Mouse (Mus musculus) CH12.LX (cell line): Measurements from ENCODE around the gene Acsl6.

Source experiments
- CTCF ChIP-seq, 2 experiments: IDR thresholded peaks in 1 of 2; conservative IDR thresholded peaks in 1 of 2; 2 replicates each; pipeline ENCODE4 v1.5.1; 2011 to 2012; ENCODE audit warnings: low read depth in 2 of 2, low read length in 2 of 2, improper control_type of control experiment in 1 of 2, inconsistent platforms in 1 of 2, mild to moderate bottlenecking in 1 of 2, moderate library complexity in 1 of 2
- EP300 ChIP-seq: IDR thresholded peaks from 2 replicates; pipeline ENCODE4 v1.6.1; 2011; ENCODE audit warnings: low read length, improper control_type of control experiment
- MAFK ChIP-seq: IDR thresholded peaks from 2 replicates; pipeline ENCODE4 v1.6.1; 2011; ENCODE audit warnings: low read length, improper control_type of control experiment; ENCODE audit not compliant: insufficient replicate concordance
- NRF1 ChIP-seq: IDR thresholded peaks from 2 replicates; pipeline ENCODE4 v1.6.1; 2014; ENCODE audit warnings: low read depth, mild to moderate bottlenecking, inconsistent platforms, low read length, improper control_type of control experiment, moderate library complexity
- POLR2A ChIP-seq: IDR thresholded peaks from 2 replicates; pipeline ENCODE4 v1.6.1; 2011; ENCODE audit warnings: low read depth, mild to moderate bottlenecking, improper control_type of control experiment, low read length
- POLR2AphosphoS2 ChIP-seq: IDR thresholded peaks from 2 replicates; pipeline ENCODE4 v1.6.1; 2011; ENCODE audit warnings: low read depth, low read length, improper control_type of control experiment
- RAD21 ChIP-seq: IDR thresholded peaks from 2 replicates; pipeline ENCODE4 v1.6.1; 2011; ENCODE audit warnings: low read depth, mild to moderate bottlenecking, low read length, improper control_type of control experiment, moderate library complexity
- SIN3A ChIP-seq: IDR thresholded peaks from 2 replicates; pipeline ENCODE4 v1.6.1; 2012; ENCODE audit warnings: low read length, improper control_type of control experiment, inconsistent platforms
- TBP ChIP-seq: conservative IDR thresholded peaks from 2 replicates; pipeline ENCODE4 v1.6.1; 2011; ENCODE audit warnings: low read depth, low read length, improper control_type of control experiment
- TCF12 ChIP-seq: IDR thresholded peaks from 2 replicates; pipeline ENCODE4 v1.6.1; 2014; ENCODE audit warnings: low read depth, mild to moderate bottlenecking, inconsistent platforms, low read length, improper control_type of control experiment
- UBTF ChIP-seq: IDR thresholded peaks from 2 replicates; pipeline ENCODE4 v1.6.1; 2012; ENCODE audit warnings: low read depth, mild to moderate bottlenecking, inconsistent platforms, low read length, improper control_type of control experiment, moderate library complexity
- USF1 ChIP-seq: IDR thresholded peaks from 2 replicates; pipeline ENCODE4 v1.6.1; 2014; ENCODE audit warnings: low read depth, mild to moderate bottlenecking, inconsistent platforms, low read length, improper control_type of control experiment
- ZNF384 ChIP-seq: IDR thresholded peaks from 2 replicates; pipeline ENCODE4 v1.6.1; 2012; ENCODE audit warnings: low read depth, low read length, improper control_type of control experiment, inconsistent platforms

GRCm38 (mm10) chr11:54295971-54296370 is 7.6 kb upstream of the Acsl6 start:
- TF ChIP-seq POLR2A = no peak
- no peak for TF ChIP-seq NRF1
- TF ChIP-seq TCF12 = no peak
- TF ChIP-seq MAFK = no peak
- TF ChIP-seq USF1 = no peak
- no peak for TF ChIP-seq CTCF (conservative IDR thresholded peaks at IDR 0.05 in 1 of 2, IDR thresholded peaks at IDR 0.05 in 1 of 2; ENCODE audit: low read depth in 2 of 2, low read length in 2 of 2)
- TF ChIP-seq ZNF384 = no peak
- no peak for TF ChIP-seq UBTF
- no peak for TF ChIP-seq TBP
- no peak for TF ChIP-seq SIN3A
- no peak for TF ChIP-seq POLR2AphosphoS2
- TF ChIP-seq RAD21 = no peak
- no peak for TF ChIP-seq EP300
